Mouse (Mus musculus): Measurements from ENCODE around the gene Npas2. TPM values are rescaled to one million over a fixed set of nuclear protein-coding genes. Genes with fewer than 3 reads are reported as not detected.

Gene Npas2
- polyA plus RNA-seq, 1 experiment from 2014 or later = 0.53 TPM

DNA sequence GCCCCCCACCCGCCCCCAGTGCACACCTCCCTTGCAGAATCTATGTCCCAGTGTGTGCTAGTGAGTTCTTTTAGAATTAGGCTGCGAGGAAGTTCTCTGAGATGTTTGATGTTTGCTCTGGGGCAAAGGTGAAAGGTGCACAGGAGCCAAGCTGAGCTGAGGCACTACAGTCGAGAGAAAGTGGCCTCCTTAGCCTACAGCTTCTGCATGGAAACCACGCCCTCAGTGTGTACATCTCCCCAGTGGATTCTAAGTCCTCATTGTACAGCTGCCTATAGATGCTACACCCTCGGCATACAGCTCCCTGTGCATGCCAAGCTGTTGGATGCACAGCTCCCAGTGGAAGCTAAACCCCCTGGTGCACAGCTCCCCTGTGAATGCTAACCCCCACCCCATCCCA lies 145.9 kb downstream of the Npas2 start:
- peaks cover 14% of the 10 kb centered on the region for H3K4me1 ChIP-seq
- no peaks in the 10 kb centered on the region for H3K36me3 ChIP-seq
- H3K27ac ChIP-seq (replicated peaks) = no peak overlapping the region
- no peak overlapping the region for H3K9ac ChIP-seq
- H3K27me3 ChIP-seq (replicated peaks) = peaks cover 50% of the 10 kb centered on the region
- no peak overlapping the region for H3K4me3 ChIP-seq
- no peak overlapping the region for H3K4me2 ChIP-seq
- H3K9me3 ChIP-seq = no peaks in the 10 kb centered on the region
- no peak for ATAC-seq (ENCODE audit: extremely low read depth, insufficient number of reproducible peaks, low FRiP score, low TSS enrichment)
- 52% methylated on average over 5 of the region's 5 CpGs for WGBS

DNA sequence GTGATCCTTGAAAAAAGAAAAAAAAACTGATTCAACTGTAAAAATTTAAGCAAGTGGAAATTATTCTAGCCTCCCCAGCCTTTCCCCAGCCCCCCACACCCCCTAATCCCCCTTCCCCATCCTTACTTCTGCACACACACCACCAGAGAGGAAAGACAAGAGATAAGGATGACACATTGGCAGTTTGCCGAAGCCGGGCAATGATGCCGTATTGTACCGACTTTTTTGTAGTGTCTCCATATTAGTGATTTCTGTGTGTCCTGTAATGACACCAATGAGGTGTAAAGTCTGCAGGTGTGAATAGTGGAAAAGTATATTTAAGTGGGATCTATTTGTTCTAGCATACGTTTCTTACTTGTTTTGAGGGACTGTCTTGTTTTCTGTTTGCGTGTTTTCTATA lies 146.6 kb downstream of the Npas2 start:
- peaks cover 14% of the 10 kb centered on the region for H3K4me1 ChIP-seq
- H3K9me3 ChIP-seq = no peaks in the 10 kb centered on the region
- H3K4me2 ChIP-seq = no peak overlapping the region
- H3K36me3 ChIP-seq = no peaks in the 10 kb centered on the region
- no peak overlapping the region for H3K27ac ChIP-seq (replicated peaks)
- no peak for ATAC-seq (ENCODE audit: extremely low read depth, insufficient number of reproducible peaks, low FRiP score, low TSS enrichment)
- no peak overlapping the region for H3K9ac ChIP-seq
- no peak overlapping the region for H3K4me3 ChIP-seq
- WGBS = 42% methylated on average over 6 of the region's 6 CpGs
- H3K27me3 ChIP-seq (replicated peaks) = peaks cover 52% of the 10 kb centered on the region

DNA sequence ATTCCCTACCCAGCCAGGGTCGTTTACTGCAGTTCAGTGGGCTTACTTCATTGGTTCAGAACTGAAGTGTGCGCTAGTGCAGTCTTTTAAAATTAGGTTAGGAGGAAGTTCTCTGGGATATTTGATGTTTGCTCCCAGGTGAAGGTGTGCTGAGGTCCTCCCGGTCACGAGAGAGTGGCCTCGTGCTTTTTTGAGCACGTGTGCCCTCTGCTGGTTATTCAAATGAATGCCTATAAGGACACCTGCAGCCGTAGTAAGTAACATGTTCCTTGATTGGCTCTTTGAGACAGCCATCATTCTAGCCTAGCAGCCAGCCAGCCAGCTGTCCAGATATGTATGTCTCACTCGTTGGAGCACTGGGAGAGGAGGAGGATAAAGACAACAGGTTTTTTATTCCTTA lies 147.1 kb downstream of the Npas2 start:
- H3K4me1 ChIP-seq = peaks cover 10% of the 10 kb centered on the region
- WGBS = 18% methylated on average over 8 of the region's 8 CpGs
- no peak overlapping the region for H3K4me3 ChIP-seq
- H3K27me3 ChIP-seq (replicated peaks) = peaks cover 56% of the 10 kb centered on the region
- H3K36me3 ChIP-seq = no peaks in the 10 kb centered on the region
- ATAC-seq (ENCODE audit: extremely low read depth, insufficient number of reproducible peaks, low FRiP score, low TSS enrichment) = no peak; the same call in 1 of the 2 replicates
- no peak overlapping the region for H3K4me2 ChIP-seq
- no peak overlapping the region for H3K9ac ChIP-seq
- no peaks in the 10 kb centered on the region for H3K9me3 ChIP-seq
- no peak overlapping the region for H3K27ac ChIP-seq (replicated peaks)

DNA sequence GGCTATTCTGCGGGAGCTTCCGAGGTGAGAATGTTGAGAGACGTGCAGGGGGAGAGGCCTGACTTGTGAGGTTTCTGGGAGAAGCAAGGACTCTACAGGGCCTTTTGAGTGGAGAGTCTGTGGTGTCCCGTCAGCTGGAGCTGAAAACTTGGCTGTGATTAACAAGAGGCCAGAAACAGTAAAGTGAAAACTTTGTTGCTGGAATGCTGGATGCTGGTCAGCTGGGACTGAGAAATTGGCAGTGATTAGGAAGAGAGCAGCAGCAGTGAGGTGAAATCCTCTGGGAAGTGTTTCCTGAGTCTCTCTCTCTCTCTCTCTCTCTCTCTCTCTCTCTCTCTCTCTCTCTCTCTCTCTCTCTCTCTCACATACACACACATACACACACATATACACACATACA lies 148.3 kb downstream of the Npas2 start:
- no peak overlapping the region for H3K27ac ChIP-seq (replicated peaks)
- H3K36me3 ChIP-seq = no peaks in the 10 kb centered on the region
- H3K4me3 ChIP-seq = no peak overlapping the region
- no peak overlapping the region for H3K9ac ChIP-seq
- peaks cover 57% of the 10 kb centered on the region for H3K27me3 ChIP-seq (replicated peaks)
- WGBS = 70% methylated on average over 4 of the region's 4 CpGs
- H3K4me1 ChIP-seq = no peaks in the 10 kb centered on the region
- H3K9me3 ChIP-seq = no peaks in the 10 kb centered on the region
- no peak overlapping the region for H3K4me2 ChIP-seq
- no peak for ATAC-seq (ENCODE audit: extremely low read depth, insufficient number of reproducible peaks, low FRiP score, low TSS enrichment)

DNA sequence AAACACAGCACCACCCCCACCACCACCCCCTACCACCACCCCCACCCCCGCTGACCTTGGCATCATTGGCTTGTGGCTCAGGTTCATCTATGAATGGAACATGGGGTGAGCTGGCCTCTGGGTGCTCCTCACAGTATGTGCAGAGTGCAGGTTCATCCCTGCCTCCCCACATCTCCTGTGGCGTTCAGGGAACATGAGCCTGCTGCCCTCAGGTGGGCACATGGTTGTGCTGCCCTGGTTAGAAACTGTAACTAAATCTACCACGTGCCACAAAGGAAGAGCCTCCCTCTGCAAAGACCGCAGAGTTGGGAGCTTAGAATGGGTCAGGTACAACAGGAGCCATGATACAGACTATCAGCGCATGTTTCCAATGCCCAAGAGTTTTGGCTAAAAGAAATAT lies 149.7 kb downstream of the Npas2 start:
- Histone ChIP-seq H3K4me1 (no peaks in the 10 kb centered on the region), H3K4me3 (no peak overlapping the region), H3K27me3 (replicated peaks) (peaks cover 47% of the 10 kb centered on the region), H3K9me3 (no peaks in the 10 kb centered on the region), H3K27ac (replicated peaks) (no peak overlapping the region), H3K36me3 (no peaks in the 10 kb centered on the region), H3K9ac (no peak overlapping the region), H3K4me2 (no peak overlapping the region)
- no peak for ATAC-seq (ENCODE audit: extremely low read depth, insufficient number of reproducible peaks, low FRiP score, low TSS enrichment)
- WGBS = 79% methylated on average over 5 of the region's 5 CpGs

DNA sequence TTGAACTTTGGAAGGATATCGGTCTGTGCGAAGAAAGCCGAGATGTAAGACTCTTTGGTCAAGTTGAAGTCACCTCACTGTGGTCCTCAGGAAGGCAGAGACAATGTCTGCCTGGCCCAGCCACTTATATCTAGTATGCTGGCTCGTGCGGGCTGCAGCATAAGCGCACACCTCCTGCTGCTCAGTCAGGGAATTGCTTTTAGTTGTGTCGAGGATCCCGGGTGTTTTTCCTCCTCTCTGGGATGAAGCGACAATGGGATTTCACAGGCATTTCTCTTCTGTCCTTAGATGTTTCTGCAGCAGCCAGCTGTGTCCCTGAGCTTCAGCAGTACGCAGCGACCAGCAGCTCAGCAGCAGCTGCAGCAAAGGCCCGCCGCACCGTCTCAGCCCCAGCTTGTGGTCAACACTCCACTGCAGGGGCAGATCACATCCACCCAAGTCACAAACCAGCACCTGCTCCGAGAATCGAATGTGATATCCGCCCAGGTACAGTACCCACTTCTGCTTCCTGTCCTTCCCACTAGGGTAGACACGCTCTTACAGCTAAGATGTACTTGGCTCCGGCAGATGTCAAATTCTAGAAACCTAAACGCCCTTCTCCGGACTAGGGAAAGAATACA lies 151.6 kb downstream of the Npas2 start:
- Histone ChIP-seq H3K4me1 (peaks cover 4% of the 10 kb centered on the region; the same call in 1 of the 2 replicates), H3K27me3 (replicated peaks) (peaks cover 30% of the 10 kb centered on the region), H3K4me3 (no peak overlapping the region), H3K9me3 (no peaks in the 10 kb centered on the region), H3K27ac (replicated peaks) (no peak overlapping the region), H3K9ac (no peak overlapping the region), H3K4me2 (no peak overlapping the region), H3K36me3 (no peaks in the 10 kb centered on the region)
- ATAC-seq (ENCODE audit: extremely low read depth, insufficient number of reproducible peaks, low FRiP score, low TSS enrichment) = no peak
- 49% methylated on average over 21 of the region's 21 CpGs for WGBS

DNA sequence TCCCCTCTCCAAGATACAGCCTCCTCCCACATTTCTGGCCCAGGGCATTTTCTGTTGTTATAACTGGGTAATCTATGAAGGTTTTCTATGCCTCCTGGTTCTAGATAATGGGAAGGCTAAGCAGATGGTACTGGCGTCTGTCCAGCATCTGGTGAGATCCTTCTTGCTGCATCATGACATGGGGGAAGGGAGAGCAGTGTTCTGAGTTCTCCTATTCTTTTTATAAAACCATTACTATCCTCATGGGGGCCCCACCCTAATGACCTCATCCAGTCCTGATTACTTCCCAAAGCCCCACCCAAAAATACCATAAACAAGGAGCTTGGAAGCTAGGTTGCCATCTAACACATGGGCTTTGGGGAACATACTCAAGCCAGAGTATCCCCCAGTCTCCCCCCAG lies 155.5 kb downstream of the Npas2 start:
- Histone ChIP-seq H3K36me3 (no peaks in the 10 kb centered on the region), H3K9ac (no peak overlapping the region), H3K4me3 (no peak overlapping the region), H3K27ac (replicated peaks) (no peak overlapping the region), H3K4me2 (no peak overlapping the region), H3K4me1 (peaks cover 4% of the 10 kb centered on the region; the same call in 1 of the 2 replicates), H3K27me3 (replicated peaks) (peaks cover 17% of the 10 kb centered on the region), H3K9me3 (no peaks in the 10 kb centered on the region)
- ATAC-seq (ENCODE audit: extremely low read depth, insufficient number of reproducible peaks, low FRiP score, low TSS enrichment) = no peak
- 44% methylated on average over 1 of the region's 1 CpGs for WGBS

DNA sequence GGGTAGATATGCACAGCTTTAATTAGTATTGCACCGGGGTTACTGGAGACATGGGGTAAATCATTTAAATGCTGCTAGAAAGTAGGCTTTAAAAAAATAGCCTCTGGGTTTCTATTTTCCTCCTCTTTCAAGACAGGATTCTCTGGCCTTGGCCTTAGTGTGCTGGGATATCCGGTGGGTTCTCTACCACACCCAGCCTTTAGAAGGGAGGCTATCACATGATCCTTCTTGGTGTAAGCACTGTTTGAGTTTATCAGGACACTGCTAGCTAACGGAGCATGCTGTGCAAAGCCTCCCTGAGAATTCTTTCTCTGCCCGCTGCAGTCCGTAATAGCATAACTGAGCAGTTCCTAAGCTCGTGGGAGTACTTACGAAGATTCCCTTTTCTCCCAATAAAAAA lies 155.9 kb downstream of the Npas2 start:
- peaks cover 4% of the 10 kb centered on the region; the same call in 1 of the 2 replicates for H3K4me1 ChIP-seq
- 72% methylated on average over 7 of the region's 7 CpGs for WGBS
- no peak for ATAC-seq (ENCODE audit: extremely low read depth, insufficient number of reproducible peaks, low FRiP score, low TSS enrichment)
- no peak overlapping the region for H3K27ac ChIP-seq (replicated peaks)
- no peaks in the 10 kb centered on the region for H3K36me3 ChIP-seq
- H3K4me3 ChIP-seq = no peak overlapping the region
- no peak overlapping the region for H3K4me2 ChIP-seq
- H3K9me3 ChIP-seq = no peaks in the 10 kb centered on the region
- no peak overlapping the region for H3K9ac ChIP-seq
- peaks cover 17% of the 10 kb centered on the region for H3K27me3 ChIP-seq (replicated peaks)

DNA sequence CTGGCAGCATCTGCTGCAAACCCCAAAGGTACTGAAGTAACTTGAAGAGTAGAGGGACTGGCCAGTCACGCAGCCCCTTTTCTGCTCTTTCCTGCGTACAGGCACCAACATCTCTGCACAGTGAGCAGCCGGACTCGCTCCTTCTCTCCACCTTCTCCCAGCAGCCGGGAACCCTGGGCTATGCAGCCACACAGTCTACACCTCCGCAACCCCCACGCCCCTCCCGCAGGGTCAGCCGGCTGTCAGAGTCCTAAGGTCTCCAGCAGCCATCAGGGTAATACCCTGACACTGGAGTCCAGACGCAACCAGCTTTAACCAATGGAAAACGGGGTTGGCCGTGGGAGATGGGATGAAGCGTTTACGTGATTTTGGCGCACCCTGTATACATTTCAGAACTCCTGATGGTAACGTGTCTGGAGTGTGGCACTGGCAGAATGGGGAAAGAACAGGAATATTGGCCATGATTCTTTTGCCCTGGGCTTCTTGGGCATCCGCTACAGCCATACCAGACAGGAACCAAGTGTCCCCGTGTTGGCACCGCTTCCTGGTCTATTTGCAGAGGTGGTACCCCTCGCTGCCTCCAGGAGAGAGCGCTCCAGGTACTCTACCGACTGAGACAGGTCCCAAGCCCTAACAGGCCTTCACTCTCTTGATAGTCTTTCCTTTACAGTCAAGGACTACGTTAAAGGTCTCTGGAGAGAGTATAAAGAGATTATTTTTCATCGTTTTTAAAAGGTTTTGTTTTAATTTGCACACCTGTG lies 168.4 kb downstream of the Npas2 start:
- Histone ChIP-seq H3K27me3 (replicated peaks) (peaks cover 14% of the 10 kb centered on the region), H3K4me2 (peak overlapping the region; percentile 65), H3K36me3 (no peaks in the 10 kb centered on the region), H3K9ac (peak overlapping the region; percentile 50), H3K9me3 (peaks cover 6% of the 10 kb centered on the region; the same call in 1 of the 2 replicates), H3K4me1 (peaks cover 14% of the 10 kb centered on the region), H3K27ac (replicated peaks) (no peak overlapping the region), H3K4me3 (peak overlapping the region; percentile 38)
- 31% methylated on average over 24 of the region's 24 CpGs for WGBS
- ATAC-seq (ENCODE audit: extremely low read depth, insufficient number of reproducible peaks, low FRiP score, low TSS enrichment) = no peak

DNA sequence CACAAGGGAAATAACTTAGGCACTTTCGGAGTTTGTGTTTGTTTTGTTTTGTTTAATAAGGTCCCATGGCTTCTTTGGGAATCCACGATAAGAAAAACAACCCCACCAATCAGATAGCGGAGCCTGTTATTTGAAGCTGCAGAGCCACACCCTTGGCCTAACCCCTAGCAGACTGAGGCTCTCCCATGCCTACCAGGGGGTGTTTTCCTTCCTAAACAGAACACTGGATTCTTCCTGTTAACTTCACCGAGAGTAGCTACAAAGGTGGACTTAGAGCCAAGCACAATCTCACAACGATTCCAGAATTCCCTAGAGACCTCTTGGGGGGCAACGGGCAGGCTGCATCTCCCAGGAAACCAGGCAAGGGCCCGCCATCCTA lies 169.0 kb downstream of the Npas2 start:
- Histone ChIP-seq H3K4me1 (peaks cover 17% of the 10 kb centered on the region), H3K36me3 (no peaks in the 10 kb centered on the region), H3K27ac (replicated peaks) (no peak overlapping the region), H3K4me2 (peak overlapping the region; percentile 65), H3K27me3 (replicated peaks) (peaks cover 14% of the 10 kb centered on the region), H3K9me3 (peaks cover 6% of the 10 kb centered on the region; the same call in 1 of the 2 replicates), H3K4me3 (no peak overlapping the region), H3K9ac (no peak overlapping the region; the same call in 1 of the 2 replicates)
- 38% methylated on average over 7 of the region's 7 CpGs for WGBS
- no peak for ATAC-seq (ENCODE audit: extremely low read depth, insufficient number of reproducible peaks, low FRiP score, low TSS enrichment)

DNA sequence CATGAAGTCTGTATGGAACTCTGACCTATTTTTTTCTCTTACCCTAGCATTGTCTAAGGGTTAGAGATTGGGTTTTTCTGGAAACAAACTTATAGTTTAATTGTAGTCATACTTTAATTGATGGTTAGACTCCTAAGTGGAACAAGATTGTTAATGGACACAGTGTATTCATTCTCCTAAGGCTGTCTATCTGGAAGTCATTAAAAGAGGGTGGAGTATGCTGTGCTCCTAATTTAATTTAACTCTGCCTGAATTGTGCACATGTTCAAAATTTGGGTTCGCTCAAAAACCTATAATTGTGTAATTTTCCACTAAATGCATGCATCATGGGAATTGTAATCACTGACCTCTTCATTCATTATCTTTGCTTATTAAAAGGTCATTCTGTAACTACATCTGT lies 172.0 kb downstream of the Npas2 start:
- Histone ChIP-seq H3K4me1 (peaks cover 33% of the 10 kb centered on the region), H3K4me3 (no peak overlapping the region), H3K9me3 (no peaks in the 10 kb centered on the region), H3K9ac (no peak overlapping the region), H3K36me3 (peaks cover 15% of the 10 kb centered on the region), H3K27me3 (replicated peaks) (peaks cover 10% of the 10 kb centered on the region), H3K4me2 (no peak overlapping the region), H3K27ac (replicated peaks) (no peak overlapping the region)
- ATAC-seq (ENCODE audit: extremely low read depth, insufficient number of reproducible peaks, low FRiP score, low TSS enrichment) = no peak
- WGBS = 75% methylated on average over 1 of the region's 1 CpGs

DNA sequence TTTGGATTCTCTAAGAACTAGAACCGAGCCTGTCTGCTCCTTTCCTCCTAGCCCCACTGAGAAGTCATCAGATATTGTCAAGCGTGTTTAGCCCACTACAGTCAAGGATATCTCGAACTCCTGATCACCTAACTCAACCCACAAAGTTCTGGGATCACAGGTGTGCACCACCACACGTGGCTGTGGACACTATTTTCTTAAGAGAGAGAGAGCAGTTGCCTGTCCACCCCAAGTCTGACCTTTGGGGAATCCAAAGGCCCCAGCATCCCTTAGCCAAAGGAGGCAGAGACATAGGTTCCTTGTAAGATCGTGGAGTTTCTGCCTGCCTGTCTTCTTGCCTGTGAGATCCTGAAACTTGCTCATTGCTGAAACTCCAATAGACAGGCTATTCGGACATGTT lies 173.5 kb downstream of the Npas2 start:
- Histone ChIP-seq H3K9me3 (no peaks in the 10 kb centered on the region), H3K36me3 (peaks cover 30% of the 10 kb centered on the region), H3K9ac (peak overlapping the region; percentile 79), H3K27me3 (replicated peaks) (peaks cover under 1% of the 10 kb centered on the region; the same call in 1 of the 2 replicates), H3K4me1 (peaks cover 29% of the 10 kb centered on the region), H3K4me3 (peak overlapping the region; percentile 96), H3K27ac (replicated peaks) (0 out of 2 replicates have a peak overlapping the region, but pooled peaks have one; percentile 3), H3K4me2 (peak overlapping the region; percentile 95)
- 27% methylated on average over 6 of the region's 6 CpGs for WGBS
- ATAC-seq (ENCODE audit: extremely low read depth, insufficient number of reproducible peaks, low FRiP score, low TSS enrichment) = no peak

Data from heart, embryonic 13.5 days (tissue).